Mouse (Mus musculus) MEL (cell line): ENCODE measurements around the gene Efcab5.

Experiments used
- CTCF ChIP-seq, 3 experiments: IDR thresholded peaks in 2 of 3; conservative IDR thresholded peaks in 1 of 3; 2 replicates each; pipeline ENCODE4 v1.5.1; 2011 to 2012; ENCODE audit warnings: low read length in 3 of 3, low read depth in 2 of 3, mild to moderate bottlenecking in 2 of 3, improper control_type of control experiment in 1 of 3, inconsistent platforms in 1 of 3, mixed read lengths in 1 of 3, moderate library complexity in 1 of 3; ENCODE audit not compliant: control insufficient read depth in 1 of 3, insufficient read depth in 1 of 3, poor library complexity in 1 of 3, severe bottlenecking in 1 of 3
- E2F4 ChIP-seq: IDR thresholded peaks from 2 replicates; pipeline ENCODE4 v1.6.1; 2011; ENCODE audit warnings: low read depth, low read length, improper control_type of control experiment, borderline replicate concordance
- GABPA ChIP-seq: IDR thresholded peaks from 2 replicates; pipeline ENCODE4 v1.6.1; 2012; ENCODE audit warnings: low read depth, mild to moderate bottlenecking, inconsistent platforms, low read length, improper control_type of control experiment, moderate library complexity
- GATA1 ChIP-seq: IDR thresholded peaks from 2 replicates; pipeline ENCODE4 v1.6.1; 2011; ENCODE audit warnings: low read depth, low read length, improper control_type of control experiment
- NELFE ChIP-seq: IDR thresholded peaks from 2 replicates; pipeline ENCODE4 v1.6.1; 2011; ENCODE audit warnings: low read depth, low read length, improper control_type of control experiment
- NRF1 ChIP-seq: IDR thresholded peaks from 2 replicates; pipeline ENCODE4 v1.6.1; 2014; ENCODE audit warnings: low read depth, mild to moderate bottlenecking, inconsistent platforms, low read length, improper control_type of control experiment, moderate library complexity; ENCODE audit not compliant: poor library complexity, insufficient read depth, severe bottlenecking
- POLR2A ChIP-seq, 2 experiments: IDR thresholded peaks; 2 replicates each; pipeline ENCODE4 v1.6.1; 2011 to 2012; ENCODE audit warnings: low read length in 2 of 2, mild to moderate bottlenecking in 2 of 2, control low read depth in 1 of 2, improper control_type of control experiment in 1 of 2, low read depth in 1 of 2, moderate library complexity in 1 of 2; ENCODE audit not compliant: control insufficient read depth in 1 of 2, insufficient read depth in 1 of 2, poor library complexity in 1 of 2
- POLR2AphosphoS2 ChIP-seq: IDR thresholded peaks from 2 replicates; pipeline ENCODE4 v1.6.1; 2011; ENCODE audit warnings: low read length, improper control_type of control experiment
- TCF12 ChIP-seq: IDR thresholded peaks from 2 replicates; pipeline ENCODE4 v1.6.1; 2014; ENCODE audit warnings: low read depth, mild to moderate bottlenecking, inconsistent platforms, low read length, improper control_type of control experiment, moderate library complexity
- USF1 ChIP-seq: IDR thresholded peaks from 2 replicates; pipeline ENCODE4 v1.6.1; 2014; ENCODE audit warnings: low read depth, mild to moderate bottlenecking, inconsistent platforms, low read length, improper control_type of control experiment, moderate library complexity
- USF2 ChIP-seq, 2 experiments: IDR thresholded peaks; 2 replicates each; pipeline ENCODE4 v1.6.1; 2011 to 2012; ENCODE audit warnings: improper control_type of control experiment in 2 of 2, low read length in 2 of 2, borderline replicate concordance in 1 of 2, inconsistent platforms in 1 of 2, low read depth in 1 of 2, mild to moderate bottlenecking in 1 of 2; ENCODE audit not compliant: insufficient read depth in 1 of 2
- ZKSCAN1 ChIP-seq: IDR thresholded peaks from 2 replicates; pipeline ENCODE4 v1.6.1; 2012; ENCODE audit warnings: low read depth, mild to moderate bottlenecking, inconsistent platforms, low read length, improper control_type of control experiment, moderate library complexity

DNA sequence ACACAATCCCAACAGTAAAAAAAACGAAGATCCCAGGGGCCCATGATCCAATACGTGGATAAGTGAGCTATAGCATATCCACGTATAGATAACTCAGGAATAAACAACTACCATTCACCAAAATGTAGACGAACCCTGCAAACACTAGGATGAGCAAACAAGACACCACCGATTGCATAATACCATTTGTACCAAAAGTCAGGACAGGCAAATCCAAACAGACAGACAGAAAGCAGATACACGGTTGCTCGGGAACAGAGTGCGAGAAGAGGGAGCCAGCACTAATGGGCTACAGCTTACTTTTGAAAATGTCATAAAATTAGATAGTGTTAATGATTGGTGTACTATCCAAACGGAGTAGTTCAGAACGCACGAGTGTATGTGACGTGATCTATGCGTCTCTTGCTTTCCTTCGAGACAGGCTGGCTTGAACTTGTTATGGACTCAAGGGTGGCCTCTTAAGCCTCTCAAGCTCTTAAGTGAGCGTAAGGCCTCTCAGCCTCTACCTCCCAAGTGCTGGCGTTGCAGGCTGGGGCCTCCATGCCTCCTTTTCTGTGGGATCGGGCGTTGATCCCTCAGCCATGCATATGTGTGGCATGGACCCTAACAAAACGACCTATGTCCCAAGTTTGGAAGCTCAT lies 90.3 kb downstream of the Efcab5 start:
- TF ChIP-seq GATA1 (no peak), POLR2A (IDR thresholded peaks at IDR 0.05; ENCODE audit: control insufficient read depth in 1 of 2, insufficient read depth in 1 of 2, low read depth in 1 of 2, low read length in 2 of 2, poor library complexity in 1 of 2) (no peak), CTCF (IDR thresholded peaks at IDR 0.05 in 2 of 3, conservative IDR thresholded peaks at IDR 0.05 in 1 of 3; ENCODE audit: control insufficient read depth in 1 of 3, insufficient read depth in 1 of 3, low read depth in 2 of 3, low read length in 3 of 3, poor library complexity in 1 of 3, severe bottlenecking in 1 of 3) (no peak), USF2 (IDR thresholded peaks at IDR 0.05; ENCODE audit: borderline replicate concordance in 1 of 2, insufficient read depth in 1 of 2, low read depth in 1 of 2, low read length in 2 of 2) (no peak), TCF12 (no peak), POLR2AphosphoS2 (no peak), NELFE (no peak), NRF1 (no peak), USF1 (no peak), GABPA (no peak), ZKSCAN1 (no peak), E2F4 (no peak)
